Mouse (Mus musculus): ENCODE measurements at regions not wholly inside any gene's neighbourhood (a gene's known extent, or its start where the extent isn't known, plus 50 kb on each side); places are given as distances from the start of the nearest gene placed in this dataset.

- TF ChIP-seq CTCF (IDR thresholded peaks at IDR 0.05; ENCODE audit: insufficient read depth, low read depth, low read length) (no peak), POLR2A (IDR thresholded peaks at IDR 0.05; ENCODE audit: insufficient read depth, low read depth, low read length) (no peak)
These were observed 85.4 kb upstream of the Rapgef5 start for GRCm38 (mm10) chr12:117430886-117431285.
